Mouse (Mus musculus) left cerebral cortex, adult 18-20 months (tissue): ENCODE results near the gene Psmd5. TPM values are rescaled to one million over a fixed set of nuclear protein-coding genes. Genes with fewer than 3 reads are reported as not detected.
"Not testable (repeated sequence)": the region's sequence is repeated elsewhere in the genome, so short reads cannot be mapped to it uniquely, and the experiment has no call there.

Source experiments
- DNase-seq, 2 experiments: peaks; one replicate each; pipeline ENCODE4 v3.0.0; 2021 to 2022; ENCODE audit warnings: low spot score in 2 of 2, mixed read lengths in 1 of 2
- total RNA-seq, 2 experiments: library from RNA; stranded (reverse); gene quantifications; 2 replicates each; pipeline ENCODE4 v1.2.3; 2021

The Psmd5 gene
- total RNA-seq, 2 experiments from 2014 or later: 38.1 to 41.5 TPM

DNA sequence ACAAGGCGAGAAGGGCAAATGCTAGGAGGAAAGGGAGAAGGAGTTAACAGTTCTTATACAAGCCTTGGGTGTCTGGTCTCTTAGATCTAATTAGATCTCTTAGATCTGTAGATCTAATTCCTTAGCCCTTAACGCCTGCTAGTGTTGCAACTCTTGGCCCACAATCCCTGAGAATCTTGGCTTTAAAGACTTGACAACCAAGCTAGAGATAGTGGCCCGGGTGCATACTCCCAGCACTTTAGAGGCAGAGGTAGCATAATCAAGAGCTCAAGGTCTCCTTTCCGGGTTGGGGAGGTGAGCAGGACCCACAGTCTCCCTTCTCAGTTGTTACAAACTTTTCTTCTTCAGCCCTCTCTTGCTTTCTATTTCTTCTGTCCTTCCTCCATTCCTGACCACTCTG is 47.2 kb downstream of the Psmd5 start:
- no peak for DNase-seq

DNA sequence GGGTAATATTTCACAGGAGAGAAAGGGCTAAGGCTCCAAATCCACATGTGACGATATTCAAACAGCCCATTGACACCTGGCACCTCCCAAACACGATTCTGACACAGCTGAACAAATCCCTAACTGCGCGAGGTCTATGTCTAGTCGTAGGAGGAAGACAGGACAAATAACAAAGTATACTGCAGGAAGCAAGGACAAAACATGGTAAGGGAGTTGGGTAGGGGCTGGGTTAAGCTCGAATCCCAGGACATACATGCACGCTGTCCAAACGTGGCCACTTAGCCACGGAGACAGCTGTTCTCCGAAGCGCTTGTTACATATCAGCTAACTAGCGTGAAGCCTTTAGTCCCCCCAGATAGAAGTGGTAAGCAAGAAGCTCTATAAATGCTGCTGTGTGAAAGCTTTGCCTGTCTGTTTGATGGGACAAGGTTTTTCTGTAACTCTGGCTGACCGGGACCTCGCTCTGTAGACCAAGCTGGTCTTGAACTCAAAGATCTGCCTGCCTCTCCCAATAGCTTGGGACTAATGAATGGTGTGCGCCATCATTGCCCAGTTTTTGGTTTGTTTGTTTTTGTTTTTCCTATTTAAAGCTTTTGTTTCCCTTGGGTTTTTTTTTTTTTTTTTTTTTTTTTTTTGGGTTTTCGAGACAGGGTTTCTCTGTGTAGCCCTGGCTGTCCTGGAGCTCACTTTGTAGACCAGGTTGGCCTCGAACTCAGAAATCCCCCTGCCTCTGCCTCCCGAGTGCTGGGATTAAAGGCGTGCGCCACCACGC is 48.1 kb downstream of the Psmd5 start:
- DNase-seq: peak in 1 of 2 experiments; percentile 4

DNA sequence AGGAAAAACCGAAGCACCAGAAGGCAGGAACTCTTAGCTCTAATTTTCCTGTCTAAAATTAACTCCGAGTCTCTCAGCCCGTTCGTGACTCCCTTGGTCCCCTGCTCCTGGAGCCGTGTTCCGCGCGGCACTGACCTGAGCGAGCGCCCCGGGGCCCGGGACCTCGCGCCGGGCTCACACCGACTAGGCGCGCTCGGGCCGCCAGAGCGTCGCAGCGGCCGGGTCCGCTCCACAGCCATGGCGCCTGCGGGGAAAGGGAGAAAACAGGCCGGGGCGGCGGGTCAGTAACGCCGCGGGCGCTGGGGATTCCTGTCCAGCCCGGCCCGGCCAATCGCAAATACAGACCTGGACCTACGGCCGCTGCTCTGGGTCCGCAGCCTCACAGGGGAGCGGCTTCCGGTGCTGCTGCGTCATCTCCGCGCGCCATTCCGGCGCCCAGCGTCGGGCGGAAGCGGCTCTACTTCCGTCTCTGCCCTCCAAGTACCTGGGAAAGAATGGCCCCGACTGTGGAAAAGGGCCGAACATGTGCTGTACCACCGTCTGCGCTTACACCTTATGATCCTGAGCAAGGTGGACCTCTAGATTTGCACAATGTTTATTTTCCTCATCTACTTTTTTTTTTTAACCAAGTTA is 48.8 kb downstream of the Psmd5 start, which contains the start of gene Fbxw2:
TSS of gene Fbxw2 (minus strand) at position 485 of the 633 bp plus-strand sequence.
- peak; percentile 92 to 94 for DNase-seq

DNA sequence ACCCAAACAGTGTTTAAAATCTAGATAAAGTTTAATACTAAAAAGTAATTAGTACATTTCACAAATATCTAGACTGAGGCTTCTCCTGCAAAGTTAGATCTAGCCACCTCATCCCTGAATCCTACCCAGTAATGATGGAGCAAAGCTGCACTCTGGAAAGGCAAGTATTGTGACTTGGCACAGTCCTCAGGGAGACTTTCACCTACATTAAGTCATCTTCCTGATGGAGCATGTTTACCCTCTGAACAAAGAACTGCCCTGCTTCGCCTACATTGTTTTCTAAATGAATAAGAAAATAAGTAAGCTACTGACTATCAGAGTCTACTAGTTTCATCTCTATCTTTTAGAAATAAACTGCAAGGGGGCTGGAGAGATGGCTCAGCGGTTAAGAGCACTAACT is 56.3 kb downstream of the Psmd5 start:
- DNase-seq: no peak

DNA sequence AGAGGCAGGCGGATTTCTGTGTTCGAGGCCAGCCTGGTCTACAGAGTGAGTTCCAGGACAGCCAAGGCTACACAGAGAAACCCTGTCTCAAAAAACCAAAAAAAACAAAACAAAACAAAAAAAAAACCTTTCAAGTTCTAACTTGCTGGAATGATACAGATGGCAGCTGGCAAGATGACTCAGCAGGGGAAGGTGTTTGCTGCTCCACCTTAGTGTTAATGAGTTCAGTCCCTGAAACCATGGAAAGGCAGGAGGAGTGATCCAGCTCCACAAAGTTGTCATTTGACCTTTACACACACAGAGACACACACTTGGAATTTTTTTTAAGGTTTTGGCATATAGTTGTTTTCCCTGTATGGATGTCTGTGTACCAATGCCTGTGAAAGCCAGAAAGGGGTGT is 58.9 kb downstream of the Psmd5 start:
- DNase-seq: not testable (repeated sequence)

DNA sequence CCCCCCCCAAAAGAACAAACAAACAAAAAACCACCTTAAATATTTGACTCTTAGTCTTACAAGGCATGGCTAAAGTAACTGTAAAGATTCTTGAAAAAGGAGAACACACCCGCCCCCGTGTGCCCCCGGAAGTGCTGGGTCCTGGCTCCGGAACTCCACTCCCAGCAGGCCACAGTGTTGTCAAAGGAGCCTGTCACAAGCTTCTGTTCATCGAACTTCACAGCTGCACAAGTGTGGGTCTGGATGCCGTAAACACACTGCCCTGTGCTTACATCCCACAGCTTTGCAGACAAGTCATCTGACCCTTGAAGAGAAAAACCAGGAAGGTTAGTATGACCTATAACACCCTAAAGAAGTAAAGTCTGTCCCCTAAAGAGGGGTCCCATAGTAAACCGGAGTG is 62.1 kb downstream of the Psmd5 start:
- no peak for DNase-seq

DNA sequence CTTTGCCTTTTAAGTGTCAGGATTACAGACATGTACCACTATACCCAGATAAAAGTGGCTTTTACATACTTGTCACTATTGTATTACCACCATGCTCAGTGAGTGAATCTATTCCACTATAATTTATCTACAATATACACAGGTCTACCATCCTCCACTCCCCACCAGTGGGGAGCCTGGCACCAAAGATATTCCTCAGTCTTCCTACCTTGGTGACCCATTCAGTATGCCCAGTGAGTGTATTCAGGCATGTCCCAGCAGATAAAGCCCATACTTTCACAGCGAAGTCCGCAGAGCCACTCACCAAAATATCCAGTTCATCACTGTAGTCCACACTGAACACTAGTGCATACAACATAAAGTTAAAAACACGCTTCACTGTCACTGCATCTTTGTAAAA is 64.0 kb downstream of the Psmd5 start:
- no peak for DNase-seq

DNA sequence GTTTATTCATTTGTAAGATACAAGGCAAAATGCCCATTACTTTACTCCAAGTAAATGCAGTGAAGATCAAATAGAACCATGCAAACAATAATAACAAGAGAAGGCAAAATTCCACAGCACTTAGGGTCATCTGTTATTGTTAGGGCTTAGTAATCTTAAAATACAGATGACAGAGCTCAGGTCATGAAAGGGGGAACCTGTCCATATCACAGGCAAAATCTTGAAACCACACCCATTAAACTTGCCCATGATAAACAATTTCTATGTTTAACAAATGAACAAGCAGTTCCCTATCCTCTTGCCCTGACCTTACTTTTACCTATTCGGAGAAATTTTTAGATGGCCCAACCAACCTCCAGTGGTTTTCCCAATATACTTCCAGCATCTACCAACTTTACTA is 65.2 kb downstream of the Psmd5 start:
- no peak for DNase-seq

DNA sequence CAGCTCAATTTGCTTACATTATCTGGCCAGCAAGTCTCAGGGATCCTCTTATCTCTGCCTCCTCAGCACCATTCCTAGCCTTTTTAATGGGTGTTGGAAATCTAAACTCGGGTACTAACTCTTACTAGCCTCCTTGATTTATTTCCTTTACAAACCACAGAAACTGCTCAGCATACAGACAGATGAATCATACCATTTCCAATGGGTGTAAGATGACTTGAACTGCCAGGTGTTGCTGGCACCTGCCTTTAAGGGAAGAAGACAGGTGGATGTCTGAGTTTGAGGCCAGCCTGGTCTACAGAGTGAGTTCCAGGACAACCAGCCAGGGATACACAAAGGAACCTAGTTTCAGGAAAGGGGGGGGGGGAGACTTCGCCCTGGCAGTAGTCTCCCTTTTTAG is 66.7 kb downstream of the Psmd5 start:
- no peak for DNase-seq

DNA sequence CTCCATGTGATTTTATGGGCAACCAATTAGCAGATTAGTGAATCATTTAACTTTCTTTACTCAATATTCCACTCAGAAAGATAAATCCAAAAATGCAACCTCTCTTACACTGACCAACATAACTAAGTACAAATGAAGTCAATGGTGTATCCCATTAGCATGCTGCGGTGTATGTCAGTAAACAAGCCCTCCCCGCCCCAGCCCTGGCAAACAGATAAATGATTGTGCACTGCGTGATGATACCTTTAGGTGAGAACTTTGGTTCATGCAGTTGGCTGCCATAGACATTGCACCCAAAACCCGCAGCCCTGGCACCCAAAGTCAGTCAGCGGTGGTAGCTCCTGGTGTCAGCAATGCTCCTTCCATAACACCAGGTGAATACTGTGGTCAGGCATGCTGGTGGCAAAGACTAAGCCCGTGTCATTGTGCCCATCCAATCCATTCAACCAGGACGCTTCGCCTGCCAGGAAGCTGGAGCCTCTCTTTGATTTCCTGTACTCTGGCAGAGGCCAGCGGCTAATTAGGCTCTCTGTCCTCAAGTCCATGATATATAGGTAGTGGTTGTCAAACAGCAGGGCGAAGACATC is 69.3 kb downstream of the Psmd5 start:
- no peak for DNase-seq

DNA sequence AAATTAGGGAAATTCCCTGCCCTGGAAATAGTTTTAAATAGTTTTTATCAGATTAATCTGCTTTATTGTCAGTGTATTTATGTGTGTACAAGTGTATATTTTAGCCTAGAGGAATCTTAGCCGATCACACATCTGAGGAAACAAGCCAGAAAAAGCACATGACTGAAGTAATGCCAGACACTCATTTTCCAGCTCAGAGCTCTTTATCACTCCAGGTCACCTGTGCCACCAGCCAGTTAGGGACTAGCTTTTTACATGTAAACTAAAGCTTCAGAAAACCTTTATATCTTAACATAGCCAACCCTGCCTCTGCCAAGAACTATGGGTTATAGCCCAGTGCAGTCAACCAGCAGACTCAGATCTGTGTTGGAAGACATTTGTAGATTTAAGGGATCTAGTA is 70.0 kb downstream of the Psmd5 start:
- DNase-seq: no peak

DNA sequence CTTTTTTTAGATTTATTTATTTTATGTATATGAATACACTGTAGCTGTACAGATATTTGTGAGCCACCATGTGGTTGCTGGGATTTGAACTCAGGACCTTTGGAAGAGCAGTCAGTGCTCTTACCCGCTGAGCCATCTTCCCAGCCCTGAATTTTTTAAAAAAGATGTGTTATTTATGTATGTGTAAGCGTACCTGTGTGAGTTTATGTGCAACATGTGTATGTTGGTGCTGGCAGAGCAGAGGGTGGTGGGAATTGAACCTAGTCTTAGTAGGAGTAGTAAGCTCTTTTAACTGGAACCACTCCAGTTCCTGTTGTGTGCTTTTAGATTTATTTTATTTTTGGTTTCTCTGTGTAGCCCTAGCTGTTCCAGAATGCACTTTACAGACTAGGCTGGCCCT is 70.6 kb downstream of the Psmd5 start:
- DNase-seq: no peak

DNA sequence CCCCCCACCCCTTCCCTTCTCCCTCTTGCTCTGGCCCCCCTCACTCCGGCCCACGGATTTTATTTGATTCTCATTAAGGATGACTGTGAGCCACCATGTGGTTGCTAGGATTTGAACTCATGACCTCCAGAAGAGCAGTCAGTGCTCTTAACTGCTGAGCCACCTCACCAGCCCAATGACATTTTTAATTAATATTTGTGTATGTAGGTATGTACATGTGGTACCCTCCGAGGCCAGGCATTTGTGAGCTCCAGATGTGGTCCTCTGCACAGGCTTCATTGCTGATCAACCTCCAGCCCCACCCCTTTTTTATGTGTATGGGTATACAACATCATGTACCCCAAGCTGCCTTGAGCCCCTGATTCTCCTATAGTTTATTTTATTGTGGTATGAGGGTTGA is 71.0 kb downstream of the Psmd5 start:
- DNase-seq: no peak

DNA sequence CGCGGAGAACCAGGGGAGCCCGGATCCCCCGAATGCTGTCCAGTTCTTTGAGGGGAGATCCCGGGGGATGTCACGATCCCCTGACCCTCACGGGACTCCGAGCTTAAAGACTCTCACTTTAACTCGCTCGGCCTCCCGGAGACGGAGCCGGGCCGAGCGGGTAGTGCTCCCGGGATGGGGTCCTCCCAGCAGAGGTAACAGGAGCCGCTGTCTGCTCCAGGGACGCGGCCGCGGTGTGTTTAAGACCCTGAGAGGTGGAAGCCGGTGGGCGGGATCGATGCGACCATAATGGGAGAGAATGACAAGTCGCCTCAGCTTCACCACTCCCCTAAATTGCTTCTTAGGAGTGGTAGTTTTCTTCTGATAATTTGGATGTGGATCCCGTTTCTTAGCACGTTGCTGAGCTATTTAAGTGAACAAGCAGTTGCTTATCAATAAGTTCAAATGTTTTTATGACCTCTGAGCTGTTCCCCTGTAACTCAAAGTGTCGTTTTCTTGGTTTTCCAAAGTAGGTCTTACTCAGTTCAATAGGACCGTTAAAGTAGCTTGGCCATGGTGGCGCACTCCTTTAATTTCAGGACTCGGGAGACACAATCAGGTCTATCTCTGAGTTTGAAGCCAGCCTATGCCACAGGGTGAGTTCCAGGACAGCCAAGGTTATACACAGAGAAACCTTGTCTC is 72.1 kb downstream of the Psmd5 start:
- not testable (repeated sequence) for DNase-seq

DNA sequence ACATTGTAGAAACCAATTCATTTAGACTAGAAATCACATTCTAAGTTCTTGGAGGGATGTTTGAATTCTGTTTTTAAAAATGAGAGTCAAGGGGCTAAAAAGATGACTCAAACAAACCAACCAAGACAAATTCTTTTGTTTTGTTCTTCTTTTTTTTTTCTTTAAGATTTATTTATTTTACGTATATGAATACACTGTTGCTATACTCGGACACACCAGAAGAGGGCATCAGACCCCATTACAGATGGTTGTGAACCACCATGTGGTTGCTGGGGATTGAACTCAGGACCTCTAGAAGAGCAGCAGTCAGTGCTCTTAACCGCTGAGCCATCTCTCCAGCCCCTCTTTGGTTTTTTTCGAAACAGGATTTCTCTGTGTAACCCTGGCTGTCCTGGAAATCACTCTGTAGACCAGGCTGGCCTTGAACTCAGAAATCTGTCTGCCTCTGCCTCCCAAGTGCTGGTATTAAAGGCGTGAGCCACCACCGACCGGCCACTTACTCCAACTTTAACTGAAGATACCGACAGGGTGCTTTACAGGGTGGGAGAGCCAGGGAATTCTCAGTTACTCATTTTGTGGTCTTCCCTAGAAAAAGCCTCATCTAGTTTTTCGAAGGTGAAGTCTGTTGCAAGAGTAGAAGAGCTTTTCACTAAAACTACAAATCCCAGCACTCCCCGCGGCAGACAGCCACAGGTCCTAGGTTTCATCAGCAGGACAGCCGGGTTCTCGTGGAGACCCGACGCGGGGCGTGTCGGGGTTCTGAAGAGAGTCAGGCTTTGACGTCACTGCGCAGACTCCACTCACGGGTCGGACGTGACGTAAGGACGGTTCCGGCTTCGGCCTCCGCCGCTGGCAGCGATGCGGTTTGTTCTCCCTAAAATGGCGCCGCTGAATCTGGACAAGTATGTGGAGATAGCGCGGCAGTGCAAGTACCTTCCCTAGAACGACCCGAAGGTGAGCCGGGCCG is 73.0 kb downstream of the Psmd5 start:
- peak; percentile 98 for DNase-seq

DNA sequence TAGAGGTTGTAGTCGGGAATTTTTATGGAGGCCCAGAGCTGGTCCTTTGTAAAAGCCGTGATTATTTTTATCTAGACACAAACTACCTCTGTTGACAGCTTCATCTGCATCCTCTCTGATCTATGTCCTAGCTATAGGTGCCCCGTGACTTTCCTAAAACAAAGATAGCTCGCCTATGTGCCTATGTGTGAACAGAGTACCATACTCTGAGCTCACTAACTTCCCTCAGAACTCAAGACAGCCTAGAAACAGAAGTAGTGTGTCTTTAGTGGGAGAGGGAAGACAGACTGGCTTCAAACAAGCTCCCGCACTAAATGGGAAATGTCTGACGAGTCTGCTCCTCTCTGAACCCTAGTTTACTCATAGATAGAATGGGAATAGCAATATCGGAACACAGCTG is 74.4 kb downstream of the Psmd5 start:
- no peak for DNase-seq
